Mouse (Mus musculus) lung, adult 10 weeks (tissue): Measurements from ENCODE around the gene Gabra5. TPM values are rescaled to one million over a fixed set of nuclear protein-coding genes. Genes with fewer than 3 reads are reported as not detected.

Experiments used
- polyA plus RNA-seq: library from polyadenylated mRNA; stranded (reverse); fragments of 350-450 nt; fragmentation: Illumina TruSeq; extraction: RNeasy Lipid Tissue Mini Kit (QIAGEN cat#74804); gene quantifications from one replicate; pipeline ENCODE4 v1.2.3, GENCODE M21; 2014; ENCODE audit warnings: low read depth, low replicate concordance; ENCODE audit not compliant: insufficient read depth

The Gabra5 gene
- not detected for polyA plus RNA-seq

DNA sequence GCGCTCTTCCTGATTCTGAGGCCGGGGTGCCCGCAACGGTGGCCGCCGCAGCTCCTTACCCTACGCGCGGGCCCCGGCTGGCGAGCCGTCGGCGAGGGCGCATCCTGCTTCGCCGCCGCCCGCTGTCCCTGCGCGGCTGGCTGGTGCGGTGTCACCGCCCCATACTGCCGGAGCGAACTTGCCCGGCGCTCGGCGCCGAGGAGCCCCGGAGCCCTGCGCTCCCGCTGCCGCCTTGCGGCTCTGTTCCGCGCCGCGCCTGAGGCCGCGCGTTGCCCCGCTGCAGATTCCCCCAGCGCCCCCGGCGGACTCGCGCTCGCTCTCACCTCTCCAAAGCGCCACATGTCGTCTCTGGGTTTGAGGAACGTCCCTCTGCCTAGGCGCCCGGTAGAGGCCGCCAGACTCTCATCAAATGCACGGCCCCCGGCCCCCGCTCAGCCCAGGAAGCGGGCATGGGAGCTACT lies at the start of gene Gabra5:
Gene Gabra5, minus strand, starts transcription at position 379 of the 461 bp plus-strand sequence.

GRCm38 (mm10) chr7:57419392-57419791 lies 90.5 kb downstream of the Gabra5 start, which contains the start of gene Gabrb3:
Gabrb3 (plus strand) TSS chr7:57419692.

GRCm38 (mm10) chr7:57386517-57387340 lies 123.1 kb downstream of the Gabra5 start, which contains the start of gene Gabrg3:
Gabrg3 (minus strand) TSS chr7:57387188.

Other genes starting within 250 kb of the Gabra5 start
- not detected for gene Gabrg3, start 122.9 kb downstream of the Gabra5 start, polyA plus RNA-seq
- gene Gabrb3, start 90.4 kb downstream of the Gabra5 start, polyA plus RNA-seq = not detected